29 mouse cellular contexts compared by ENCODE assay signal in genomic region chr4:138706620-138707019, GRCm38 (mm10). TPM values are rescaled to one million over a fixed set of nuclear protein-coding genes. Genes with fewer than 3 reads are reported as not detected.
"Had no signal": no experiment of that assay in that cellular context is flagged by ENCODE, and none has a peak within 500 bp of the region (broad histone marks: within the 10 kb centered on the region; RNA-seq: fewer than 3 reads in every experiment).

No protein-coding gene starts in this region.

- H3K4me1 ChIP-seq: liver, embryonic 13.5 days; megakaryocyte, embryonic 14.5 days; midbrain, embryonic 12.5 days had no signal

- ATAC-seq: intestine, postnatal 0 days; lung, postnatal 0 days; midbrain, embryonic 16.5 days had no signal

- H3K9ac ChIP-seq: liver, embryonic 13.5 days; lung, embryonic 14.5 days; midbrain, embryonic 12.5 days; neural tube, embryonic 13.5 days; stomach, embryonic 15.5 days had no signal

- H3K9me3 ChIP-seq: liver, embryonic 13.5 days; midbrain, embryonic 12.5 days; neural tube, embryonic 13.5 days; stomach, embryonic 15.5 days had no signal

- H3K36me3 ChIP-seq: liver, embryonic 13.5 days; midbrain, embryonic 12.5 days; neural tube, embryonic 13.5 days; stomach, embryonic 15.5 days had no signal

- H3K4me3 ChIP-seq: layer of hippocampus, adult 2 months; left cerebral cortex, adult 2 months; liver, embryonic 13.5 days; megakaryocyte, embryonic 14.5 days; midbrain, embryonic 12.5 days; myocyte; neural tube, embryonic 13.5 days; stomach, embryonic 15.5 days had no signal

- H3K27me3 ChIP-seq: liver, embryonic 13.5 days; neural tube, embryonic 13.5 days; stomach, embryonic 15.5 days had no signal

- DNase-seq: kidney, adult 2 months; kidney, postnatal 25 days; layer of hippocampus, adult 9-11 months; layer of hippocampus, postnatal 36 days; liver, embryonic 13.5 days; lung, embryonic 14.5 days; retina, postnatal 1 day; right cerebral cortex, postnatal 25 days; spleen, adult 18-20 months; thymus, postnatal 25 days had no signal

- H3K27ac ChIP-seq: kidney, postnatal 0 days; layer of hippocampus, adult 2 months; left cerebral cortex, adult 2 months; liver, embryonic 13.5 days; macrophage; midbrain, embryonic 12.5 days; neural tube, embryonic 13.5 days; stomach, embryonic 15.5 days had no signal

- H3K4me2 ChIP-seq: liver, embryonic 13.5 days; lung, embryonic 14.5 days; midbrain, embryonic 12.5 days; neural tube, embryonic 13.5 days; stomach, embryonic 15.5 days had no signal

RNA-seq across cellular contexts. Expression of gene Pla2g2c, which starts 18.0 kb away (rescaled TPM):
- total RNA-seq: layer of hippocampus, adult 2 months; left cerebral cortex, adult 2 months; left cerebral cortex, postnatal 10 days; liver, adult 2 months; monocyte, adult 5-6 weeks; neutrophil, adult 5-6 weeks had no signal
- polyA plus RNA-seq: liver, adult 2 months; liver, embryonic 13.5 days; liver, embryonic 16.5 days; macrophage; myocyte had no signal

RNA-seq across cellular contexts. Expression of gene Ubxn10, which starts 30.3 kb away (rescaled TPM):
- total RNA-seq: monocyte, adult 5-6 weeks; neutrophil, adult 5-6 weeks had no signal
- polyA plus RNA-seq: macrophage, myocyte had no signal

RNA-seq across cellular contexts. Expression of gene Pla2g2f, which starts 50.8 kb away (rescaled TPM):
- total RNA-seq: left cerebral cortex, adult 2 months; left cerebral cortex, postnatal 10 days; left cerebral cortex, postnatal 36 days; liver, adult 2 months; monocyte, adult 5-6 weeks; neutrophil, adult 5-6 weeks had no signal
- polyA plus RNA-seq: kidney, adult 2 months; kidney, embryonic 14.5 days; kidney, postnatal 0 days; liver, adult 2 months; liver, embryonic 13.5 days; liver, embryonic 16.5 days; lung, embryonic 14.5 days; lung, postnatal 0 days; macrophage; midbrain, embryonic 16.5 days; myocyte; neural tube, embryonic 13.5 days had no signal
